Mouse (Mus musculus) heart, embryonic 11.5 days (tissue): ENCODE data around the gene Lmod3. TPM values are rescaled to one million over a fixed set of nuclear protein-coding genes. Genes with fewer than 3 reads are reported as not detected.
A peak's percentile ranks its signal among the peaks of the same experiment; 100 is the strongest.

Source experiments
- ATAC-seq: fragments of 200-750 bp; cut with Nextera tagmentation; replicated peaks from 2 replicates; pipeline ENCODE4 v1.8.0; 2017; ENCODE audit warnings: moderate library complexity; ENCODE audit not compliant: insufficient number of reproducible peaks, low FRiP score, low TSS enrichment
- H3K27ac ChIP-seq: fragments of 300-500 bp; sonication (generic); 2 replicates; pipeline ENCODE4 v1.5.1; 2014; ENCODE audit warnings: mild to moderate bottlenecking, low read depth, low read length
- H3K27me3 ChIP-seq: fragments of 300-500 bp; sonication (generic); 2 replicates; pipeline ENCODE4 v1.6.1; 2014; ENCODE audit warnings: mild to moderate bottlenecking, low read length, mixed read lengths; ENCODE audit not compliant: control insufficient read depth, insufficient read depth
- H3K36me3 ChIP-seq: fragments of 300-500 bp; sonication (generic); 2 replicates; pipeline ENCODE4 v1.6.1; 2014; ENCODE audit warnings: mild to moderate bottlenecking, low read length, moderate library complexity, mixed read lengths; ENCODE audit not compliant: control insufficient read depth, insufficient read depth
- H3K4me1 ChIP-seq: fragments of 300-500 bp; sonication (generic); 2 replicates; pipeline ENCODE4 v1.6.1; 2014; ENCODE audit warnings: low read length; ENCODE audit not compliant: control insufficient read depth, insufficient read depth
- H3K4me2 ChIP-seq: fragments of 300-500 bp; sonication (generic); 2 replicates; pipeline ENCODE4 v1.6.1; 2014; ENCODE audit warnings: mild to moderate bottlenecking, moderate library complexity
- H3K4me3 ChIP-seq: fragments of 300-500 bp; sonication (generic); 2 replicates; pipeline ENCODE4 v1.5.1; 2014; ENCODE audit warnings: low read depth, low read length
- H3K9ac ChIP-seq: fragments of 300-500 bp; sonication (generic); 2 replicates; pipeline ENCODE4 v1.6.1; 2014; ENCODE audit warnings: mild to moderate bottlenecking, low read depth, low read length, moderate library complexity
- H3K9me3 ChIP-seq: fragments of 300-500 bp; sonication (generic); replicated peaks from 2 replicates; pipeline ENCODE4 v1.6.1; 2016; ENCODE audit warnings: low read length; ENCODE audit not compliant: control insufficient read depth
- WGBS: fragments of 180-500 bp; shearing (Covaris S2); extraction: QIAGEN DNeasy Blood & Tissue Kit; methylation state at CpG from one replicate; pipeline ENCODE4 v1.1.7; 2014; ENCODE audit not compliant: insufficient replicate concordance; 5-methylcytosine and 5-hydroxymethylcytosine counted together
- polyA plus RNA-seq: library from polyadenylated mRNA; unstranded; fragments of >200 nt; fragmentation: Nextera tagmentation; extraction: Ambion mirVana; gene quantifications from 2 replicates; pipeline ENCODE4 v1.2.1, GENCODE M21; 2014

The Lmod3 gene
- polyA plus RNA-seq, 1 experiment from 2014 or later, result 19.3 TPM

GRCm38 (mm10) chr6:97227067-97227847 is 25.3 kb downstream of the Lmod3 start:
- 91% methylated on average over 9 of the region's 9 CpGs for WGBS
- H3K4me1 ChIP-seq, result peaks cover 16% of the 10 kb centered on the region
- H3K4me3 ChIP-seq, result no peak overlapping the region
- no peak overlapping the region for H3K4me2 ChIP-seq
- no peak overlapping the region for H3K27ac ChIP-seq
- H3K36me3 ChIP-seq, result peaks cover 3% of the 10 kb centered on the region; the same call in 1 of the 2 replicates
- no peak overlapping the region for H3K9ac ChIP-seq
- no peak for ATAC-seq
- H3K9me3 ChIP-seq, result no peaks in the 10 kb centered on the region
- H3K27me3 ChIP-seq, result no peaks in the 10 kb centered on the region

GRCm38 (mm10) chr6:97226083-97226491 is 26.5 kb downstream of the Lmod3 start:
- H3K4me3 ChIP-seq, result no peak overlapping the region
- ATAC-seq, result no peak
- peaks cover 28% of the 10 kb centered on the region for H3K4me1 ChIP-seq
- no peaks in the 10 kb centered on the region for H3K27me3 ChIP-seq
- 33% methylated on average over 1 of the region's 1 CpGs for WGBS
- no peaks in the 10 kb centered on the region for H3K9me3 ChIP-seq
- peak overlapping the region; percentile 81 for H3K27ac ChIP-seq
- H3K9ac ChIP-seq, result no peak overlapping the region
- H3K36me3 ChIP-seq, result peaks cover 3% of the 10 kb centered on the region; the same call in 1 of the 2 replicates
- 0 out of 2 replicates have a peak overlapping the region, but pooled peaks have one; percentile 2 for H3K4me2 ChIP-seq

- no peak overlapping the region for H3K27ac ChIP-seq
- H3K4me3 ChIP-seq, result no peak overlapping the region
- no peak for ATAC-seq
- no peak overlapping the region for H3K4me2 ChIP-seq
- H3K36me3 ChIP-seq, result peaks cover 2% of the 10 kb centered on the region; the same call in 1 of the 2 replicates
- no peak overlapping the region for H3K9ac ChIP-seq
- no peaks in the 10 kb centered on the region for H3K27me3 ChIP-seq
- H3K9me3 ChIP-seq, result no peaks in the 10 kb centered on the region
- H3K4me1 ChIP-seq, result peaks cover 28% of the 10 kb centered on the region
- 95% methylated on average over 8 of the region's 8 CpGs for WGBS
These were observed 28.1 kb downstream of the Lmod3 start for GRCm38 (mm10) chr6:97224505-97224904.

- Histone ChIP-seq H3K4me2 (no peak overlapping the region; the same call in 1 of the 2 replicates), H3K4me1 (peaks cover 28% of the 10 kb centered on the region), H3K36me3 (no peaks in the 10 kb centered on the region), H3K27ac (peak overlapping the region; percentile 75), H3K9me3 (no peaks in the 10 kb centered on the region), H3K4me3 (no peak overlapping the region), H3K27me3 (no peaks in the 10 kb centered on the region), H3K9ac (no peak overlapping the region)
- WGBS, result 72% methylated on average over 4 of the region's 4 CpGs
- ATAC-seq, result no peak
These were observed 29.0 kb downstream of the Lmod3 start for GRCm38 (mm10) chr6:97223566-97223965.

- ATAC-seq, result no peak
- Histone ChIP-seq H3K4me3 (no peak overlapping the region), H3K9me3 (no peaks in the 10 kb centered on the region), H3K4me1 (peaks cover 28% of the 10 kb centered on the region), H3K27me3 (no peaks in the 10 kb centered on the region), H3K9ac (no peak overlapping the region), H3K4me2 (peak overlapping the region; percentile 45), H3K27ac (peak overlapping the region; percentile 75), H3K36me3 (no peaks in the 10 kb centered on the region)
- WGBS, result 44% methylated on average over 5 of the region's 5 CpGs
These were observed 29.6 kb downstream of the Lmod3 start for GRCm38 (mm10) chr6:97222931-97223467.

- Histone ChIP-seq H3K27ac (peak overlapping the region; percentile 42; the same call in 1 of the 2 replicates), H3K9me3 (no peaks in the 10 kb centered on the region), H3K4me1 (peaks cover 28% of the 10 kb centered on the region), H3K36me3 (no peaks in the 10 kb centered on the region), H3K27me3 (no peaks in the 10 kb centered on the region), H3K9ac (0 out of 2 replicates have a peak overlapping the region, but pooled peaks have one; percentile 1), H3K4me3 (no peak overlapping the region), H3K4me2 (peak overlapping the region; percentile 22; the same call in 1 of the 2 replicates)
- 60% methylated on average over 6 of the region's 6 CpGs for WGBS
- ATAC-seq, result no peak
These were observed 30.2 kb downstream of the Lmod3 start for GRCm38 (mm10) chr6:97222321-97222720.

GRCm38 (mm10) chr6:97221205-97222025 is 31.1 kb downstream of the Lmod3 start:
- Histone ChIP-seq H3K9me3 (no peaks in the 10 kb centered on the region), H3K27me3 (no peaks in the 10 kb centered on the region), H3K4me3 (no peak overlapping the region), H3K4me2 (no peak overlapping the region), H3K27ac (no peak overlapping the region), H3K36me3 (no peaks in the 10 kb centered on the region), H3K9ac (no peak overlapping the region), H3K4me1 (peaks cover 29% of the 10 kb centered on the region)
- 68% methylated on average over 15 of the region's 15 CpGs for WGBS
- ATAC-seq, result no peak; the same call in 1 of the 2 replicates

- WGBS, result 83% methylated on average over 2 of the region's 5 CpGs
- H3K4me1 ChIP-seq, result peaks cover 30% of the 10 kb centered on the region
These were observed 31.9 kb downstream of the Lmod3 start for GRCm38 (mm10) chr6:97220672-97221071.

More at GRCm38 (mm10) chr6:97220672-97221071, 31.9 kb downstream of the Lmod3 start:
- Histone ChIP-seq H3K27ac (no peak overlapping the region), H3K36me3 (no peaks in the 10 kb centered on the region), H3K27me3 (no peaks in the 10 kb centered on the region), H3K4me3 (no peak overlapping the region), H3K9me3 (no peaks in the 10 kb centered on the region), H3K9ac (no peak overlapping the region), H3K4me2 (no peak overlapping the region)
- no peak for ATAC-seq
